ENCODE assay signal across 11 mouse cellular contexts in the genomic region with DNA sequence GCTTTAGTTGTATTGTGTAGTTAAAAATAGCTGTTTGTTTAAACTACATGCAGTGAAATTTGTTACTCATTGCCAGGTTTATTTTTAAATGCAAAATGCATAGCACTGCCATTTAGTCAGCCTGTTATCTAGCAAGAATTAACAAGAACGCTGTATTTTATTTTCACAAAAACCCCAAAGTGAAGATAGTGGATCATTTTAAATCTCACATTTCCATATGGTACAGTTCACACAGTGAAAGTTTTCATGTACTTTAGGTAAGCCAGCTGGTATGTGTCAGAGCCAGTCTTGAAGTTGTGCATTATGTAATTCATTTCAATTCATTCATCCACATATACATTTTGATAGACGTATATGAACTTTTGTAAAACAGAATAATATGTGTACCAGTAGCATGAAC.
"Had no signal": no experiment of that assay in that cellular context is flagged by ENCODE, and none has a peak within 500 bp of the region (broad histone marks: within the 10 kb centered on the region; RNA-seq: fewer than 3 reads in every experiment).

No protein-coding gene starts in this region.

- H3K27me3 ChIP-seq: liver, embryonic 13.5 days had no signal

- H3K4me3 ChIP-seq: liver, embryonic 13.5 days had no signal

- H3K36me3 ChIP-seq: liver, embryonic 13.5 days had no signal

- DNase-seq: kidney, adult 9 months; kidney, postnatal 14 days; kidney, postnatal 4 days; liver, embryonic 13.5 days; lung, adult 2 months; lung, postnatal 14 days; lung, postnatal 4 days; midbrain, embryonic 14.5 days; thymus, postnatal 25 days had no signal

- H3K9me3 ChIP-seq: liver, embryonic 13.5 days had no signal

- H3K4me2 ChIP-seq: liver, embryonic 13.5 days; midbrain, embryonic 11.5 days had no signal

- H3K4me1 ChIP-seq: liver, embryonic 13.5 days had no signal

- H3K27ac ChIP-seq: liver, embryonic 13.5 days; stomach, postnatal 0 days had no signal

- H3K9ac ChIP-seq: liver, embryonic 13.5 days had no signal
